13 mouse cellular contexts compared by ENCODE assay signal in genomic region chr15:11991552-11992113, GRCm38 (mm10). TPM values are rescaled to one million over a fixed set of nuclear protein-coding genes. Genes with fewer than 3 reads are reported as not detected.
A peak's percentile ranks its signal among the peaks of the same experiment; 100 is the strongest.
DNase-seq lines count a peak whose midpoint lies in the region; ATAC-seq and TF ChIP-seq lines count a peak whose summit lies in the region.
"Had no signal": no experiment of that assay in that cellular context is flagged by ENCODE, and none has a peak within 500 bp of the region (broad histone marks: within the 10 kb centered on the region; RNA-seq: fewer than 3 reads in every experiment).

No protein-coding gene starts in this region.

- H3K9ac ChIP-seq in forebrain, postnatal 0 days = no peak overlapping the region
- no peak overlapping the region for H3K9ac ChIP-seq in forebrain, embryonic 11.5 days (ENCODE audit: low read length)
- H3K9ac ChIP-seq in limb, embryonic 14.5 days (ENCODE audit: low read depth, low read length, severe bottlenecking) = no peak overlapping the region
- H3K9ac ChIP-seq: neural tube, embryonic 13.5 days had no signal

- H3K36me3 ChIP-seq in forebrain, postnatal 0 days (ENCODE audit: insufficient read depth) = peaks cover 44% of the 10 kb centered on the region
- H3K36me3 ChIP-seq in forebrain, embryonic 11.5 days (ENCODE audit: control insufficient read depth, insufficient read depth, low read length) = peaks cover 6% of the 10 kb centered on the region; the same call in 1 of the 2 replicates
- peaks cover 64% of the 10 kb centered on the region for H3K36me3 ChIP-seq in limb, embryonic 14.5 days (ENCODE audit: control insufficient read depth, insufficient read depth, low read length)
- peaks cover 70% of the 10 kb centered on the region for H3K36me3 ChIP-seq in limb, embryonic 10.5 days

- no peak overlapping the region for H3K27ac ChIP-seq in forebrain, postnatal 0 days (ENCODE audit: low read depth, low read length)
- no peak overlapping the region for H3K27ac ChIP-seq in forebrain, embryonic 11.5 days (ENCODE audit: low read depth, low read length)
- H3K27ac ChIP-seq in limb, embryonic 14.5 days (replicated peaks; ENCODE audit: low read depth, low read length) = no peak overlapping the region
- no peak overlapping the region for H3K27ac ChIP-seq in limb, embryonic 10.5 days
- H3K27ac ChIP-seq: neural tube, embryonic 13.5 days had no signal

- peak; percentile 46 for DNase-seq in forebrain, postnatal 0 days
- DNase-seq in forebrain, embryonic 11.5 days (ENCODE audit: low spot score) = no peak
- peak; percentile 41 for DNase-seq in limb, embryonic 14.5 days (ENCODE audit: low spot score)
- no peak for DNase-seq in limb, embryonic 10.5 days (ENCODE audit: low spot score)
- DNase-seq in thymus, postnatal 14 days = peak; percentile 29
- no peak for DNase-seq in thymus, adult 18-20 months
- no peak for DNase-seq in Muller cell, postnatal 12 days (ENCODE audit: inconsistent ontology term)
- no peak for DNase-seq in right cerebral cortex, postnatal 25 days
- DNase-seq: adrenal gland, postnatal 25 days; heart, adult 18-20 months; heart, postnatal 4 days; kidney, adult 2 months had no signal

- peaks cover 13% of the 10 kb centered on the region; the same call in 1 of the 2 replicates for H3K4me1 ChIP-seq in forebrain, postnatal 0 days (ENCODE audit: insufficient read depth)
- H3K4me1 ChIP-seq in forebrain, embryonic 11.5 days (replicated peaks; ENCODE audit: control insufficient read depth, insufficient read depth, low read length) = peaks cover 2% of the 10 kb centered on the region; the same call in 1 of the 2 replicates
- peaks cover 20% of the 10 kb centered on the region for H3K4me1 ChIP-seq in limb, embryonic 14.5 days (ENCODE audit: control insufficient read depth, insufficient read depth, low read length)
- peaks cover 18% of the 10 kb centered on the region for H3K4me1 ChIP-seq in limb, embryonic 10.5 days

- no peaks in the 10 kb centered on the region for H3K27me3 ChIP-seq in forebrain, postnatal 0 days (ENCODE audit: insufficient read depth, low read length)
- H3K27me3 ChIP-seq in forebrain, embryonic 11.5 days (ENCODE audit: control insufficient read depth, insufficient read depth, low read length) = no peaks in the 10 kb centered on the region
- no peaks in the 10 kb centered on the region for H3K27me3 ChIP-seq in limb, embryonic 14.5 days (ENCODE audit: control insufficient read depth, insufficient read depth, low read length)
- H3K27me3 ChIP-seq in limb, embryonic 10.5 days (ENCODE audit: low read depth, poor library complexity, severe bottlenecking) = no peaks in the 10 kb centered on the region
- H3K27me3 ChIP-seq: neural tube, embryonic 13.5 days had no signal

- no peak for TF ChIP-seq POLR2A in limb, embryonic 14.5 days (IDR thresholded peaks at IDR 0.05; ENCODE audit: borderline replicate concordance, extremely low read depth, insufficient read depth, insufficient read length)

- TF ChIP-seq CTCF in forebrain, postnatal 0 days (IDR thresholded peaks at IDR 0.05; ENCODE audit: low read depth) = peak; percentile 57

- no peak overlapping the region for H3K4me3 ChIP-seq in forebrain, postnatal 0 days (ENCODE audit: low read depth, low read length)
- H3K4me3 ChIP-seq in forebrain, embryonic 11.5 days (ENCODE audit: low read depth, low read length) = no peak overlapping the region
- H3K4me3 ChIP-seq in limb, embryonic 14.5 days (replicated peaks; ENCODE audit: low read length) = no peak overlapping the region
- H3K4me3 ChIP-seq in limb, embryonic 10.5 days = no peak overlapping the region
- H3K4me3 ChIP-seq: neural tube, embryonic 13.5 days had no signal

- no peak overlapping the region for H3K4me2 ChIP-seq in forebrain, postnatal 0 days (ENCODE audit: low read depth)
- no peak overlapping the region for H3K4me2 ChIP-seq in forebrain, embryonic 11.5 days (ENCODE audit: low read depth, low read length, severe bottlenecking)
- no peak overlapping the region for H3K4me2 ChIP-seq in limb, embryonic 14.5 days (replicated peaks; ENCODE audit: low read depth, low read length, severe bottlenecking)
- H3K4me2 ChIP-seq: neural tube, embryonic 13.5 days had no signal

- ATAC-seq in forebrain, postnatal 0 days = no peak
- no peak for ATAC-seq in forebrain, embryonic 11.5 days (replicated peaks; ENCODE audit: low FRiP score)
- no peak for ATAC-seq in limb, embryonic 14.5 days (ENCODE audit: low FRiP score, low read depth)

- no peaks in the 10 kb centered on the region for H3K9me3 ChIP-seq in forebrain, postnatal 0 days (ENCODE audit: low read length)
- H3K9me3 ChIP-seq in forebrain, embryonic 11.5 days (ENCODE audit: control insufficient read depth, low read length) = no peaks in the 10 kb centered on the region
- no peaks in the 10 kb centered on the region for H3K9me3 ChIP-seq in limb, embryonic 14.5 days (ENCODE audit: control insufficient read depth, low read length)
- no peaks in the 10 kb centered on the region for H3K9me3 ChIP-seq in limb, embryonic 10.5 days (replicated peaks)
- H3K9me3 ChIP-seq: neural tube, embryonic 13.5 days had no signal

- WGBS in forebrain, postnatal 0 days = 68% methylated on average over 3 of the region's 3 CpGs
- WGBS in forebrain, embryonic 11.5 days = 90% methylated on average over 3 of the region's 3 CpGs
- 70% methylated on average over 3 of the region's 3 CpGs for WGBS in limb, embryonic 14.5 days
- 89% methylated on average over 3 of the region's 3 CpGs for WGBS in limb, embryonic 10.5 days

RNA-seq across cellular contexts. Expression of gene Sub1, which starts 5.2 kb away (rescaled TPM):
- total RNA-seq in forebrain, postnatal 0 days (2014; rRNA removed) = 187 TPM in 2 replicates
- polyA plus RNA-seq in forebrain, postnatal 0 days (2015; fragmentation: Nextera tagmentation; extraction: Ambion mirVana) = 618 and 740 TPM in 2 replicates
- polyA plus RNA-seq in forebrain, embryonic 11.5 days (2014; fragmentation: Nextera tagmentation; extraction: Ambion mirVana) = 627 and 726 TPM in 2 replicates
- 133 and 226 TPM in 2 replicates for polyA plus RNA-seq in limb, embryonic 14.5 days (2012; rRNA removed)
- polyA plus RNA-seq in limb, embryonic 14.5 days (2014; fragmentation: Nextera tagmentation; extraction: Ambion mirVana) = 726 and 728 TPM in 2 replicates
- polyA plus RNA-seq in limb, embryonic 10.5 days (2016; fragmentation: Nextera tagmentation; extraction: Ambion mirVana) = 970 and 1,039 TPM in 2 replicates

Comparison
In these comparisons a context has a peak if more than half of its experiments do, and no peak if none do; other contexts are left out.
1. DNase-seq: peak in forebrain, postnatal 0 days (single experiment), limb, embryonic 14.5 days (single experiment) and thymus, postnatal 14 days (single experiment); none in forebrain, embryonic 11.5 days (single experiment), limb, embryonic 10.5 days (single experiment), thymus, adult 18-20 months (0 of 2), Muller cell, postnatal 12 days (single experiment) and right cerebral cortex, postnatal 25 days (single experiment).